Mouse (Mus musculus) midbrain, embryonic 13.5 days (tissue): ENCODE results near the gene Nhlh1. TPM values are rescaled to one million over a fixed set of nuclear protein-coding genes. Genes with fewer than 3 reads are reported as not detected.

Experiments used
- ATAC-seq: fragments of 200-750 bp; cut with Nextera tagmentation; 2 replicates; pipeline ENCODE4 v1.8.0; 2017; ENCODE audit warnings: mild to moderate bottlenecking, moderate TSS enrichment, moderate library complexity
- H3K27ac ChIP-seq: fragments of 300-500 bp; sonication (generic); 2 replicates; pipeline ENCODE4 v1.5.1; 2015; ENCODE audit warnings: inconsistent platforms, mild to moderate bottlenecking, moderate library complexity
- H3K27me3 ChIP-seq: fragments of 300-500 bp; sonication (generic); 2 replicates; pipeline ENCODE4 v1.6.1; 2015; ENCODE audit warnings: mild to moderate bottlenecking, inconsistent platforms
- H3K36me3 ChIP-seq: fragments of 300-500 bp; sonication (generic); 2 replicates; pipeline ENCODE4 v1.6.1; 2015; ENCODE audit warnings: mild to moderate bottlenecking, inconsistent platforms
- H3K4me1 ChIP-seq: fragments of 300-500 bp; sonication (generic); replicated peaks from 2 replicates; pipeline ENCODE4 v1.6.1; 2015; ENCODE audit warnings: inconsistent platforms
- H3K4me2 ChIP-seq: fragments of 300-500 bp; sonication (generic); replicated peaks from 2 replicates; pipeline ENCODE4 v1.6.1; 2015; ENCODE audit warnings: moderate library complexity, mild to moderate bottlenecking, inconsistent platforms
- H3K4me3 ChIP-seq: fragments of 300-500 bp; sonication (generic); replicated peaks from 2 replicates; pipeline ENCODE4 v1.5.1; 2015; ENCODE audit warnings: mild to moderate bottlenecking, inconsistent platforms
- H3K9ac ChIP-seq: fragments of 300-500 bp; sonication (generic); replicated peaks from 2 replicates; pipeline ENCODE4 v1.6.1; 2015; ENCODE audit warnings: mild to moderate bottlenecking, inconsistent platforms
- H3K9me3 ChIP-seq: fragments of 300-500 bp; sonication (generic); 2 replicates; pipeline ENCODE4 v1.6.1; 2016; ENCODE audit warnings: mild to moderate bottlenecking, inconsistent platforms
- whole genome bisulfite sequencing: fragments of 180-500 bp; shearing (Covaris S2); methylation state at CpG from one replicate; pipeline ENCODE4 v1.1.7; 2015; 5-methylcytosine and 5-hydroxymethylcytosine counted together
- polyA plus RNA-seq: library from polyadenylated mRNA; unstranded; fragments of >200 nt; fragmentation: Nextera tagmentation; extraction: Ambion mirVana; gene quantifications from 2 replicates; pipeline ENCODE4 v1.2.1, GENCODE M21; 2015

The Nhlh1 gene
- polyA plus RNA-seq, 1 experiment from 2014 or later, result 8.9 TPM

DNA sequence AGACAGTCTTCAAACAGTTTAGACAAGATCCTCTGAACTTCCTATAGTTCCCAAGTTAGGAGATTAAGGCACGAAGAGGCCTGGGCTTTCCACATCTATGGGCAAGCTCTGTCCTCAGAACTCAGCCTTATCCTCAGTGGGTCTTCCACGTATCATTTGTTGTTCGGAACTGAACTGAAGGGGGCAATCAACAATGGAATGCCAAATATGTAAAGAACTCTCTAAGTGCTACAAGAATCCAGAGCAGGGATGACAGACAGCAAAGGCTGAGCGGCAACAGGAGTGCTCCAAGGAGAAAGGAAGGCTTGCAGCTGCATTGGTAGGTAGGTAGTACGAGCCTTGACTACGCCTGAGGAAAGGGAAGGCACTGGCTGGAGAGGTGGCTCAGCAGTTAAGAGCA is 12.9 kb upstream of the Nhlh1 start:
- no peak overlapping the region for H3K9ac ChIP-seq
- 78% methylated on average over 6 of the region's 6 CpGs for WGBS
- no peak overlapping the region for H3K27ac ChIP-seq
- no peak overlapping the region for H3K4me3 ChIP-seq
- no peaks in the 10 kb centered on the region for H3K27me3 ChIP-seq
- peaks cover 100% of the 10 kb centered on the region for H3K36me3 ChIP-seq
- ATAC-seq, result no peak
- H3K9me3 ChIP-seq, result no peaks in the 10 kb centered on the region
- H3K4me2 ChIP-seq, result no peak overlapping the region
- peaks cover 2% of the 10 kb centered on the region for H3K4me1 ChIP-seq

- no peak overlapping the region for H3K4me3 ChIP-seq
- H3K27ac ChIP-seq, result peak overlapping the region; percentile 78
- 50% methylated on average over 13 of the region's 13 CpGs for WGBS
- no peaks in the 10 kb centered on the region for H3K9me3 ChIP-seq
- H3K36me3 ChIP-seq, result peaks cover 56% of the 10 kb centered on the region
- peak overlapping the region; percentile 28; the same call in 1 of the 2 replicates for H3K9ac ChIP-seq
- no peaks in the 10 kb centered on the region for H3K27me3 ChIP-seq
- H3K4me1 ChIP-seq, result peaks cover 43% of the 10 kb centered on the region
- peak; percentile 63 for ATAC-seq
- H3K4me2 ChIP-seq, result no peak overlapping the region
Observed at GRCm38 (mm10) chr1:172064613-172065141, 7.3 kb upstream of the Nhlh1 start.

GRCm38 (mm10) chr1:172063291-172064023 is 6.1 kb upstream of the Nhlh1 start:
- no peak overlapping the region for H3K4me2 ChIP-seq
- WGBS, result 70% methylated on average over 4 of the region's 4 CpGs
- H3K27ac ChIP-seq, result 0 out of 2 replicates have a peak overlapping the region, but pooled peaks have one; percentile 4
- ATAC-seq, result no peak
- H3K27me3 ChIP-seq, result no peaks in the 10 kb centered on the region
- peaks cover 44% of the 10 kb centered on the region for H3K36me3 ChIP-seq
- H3K9ac ChIP-seq, result no peak overlapping the region
- H3K4me1 ChIP-seq, result peaks cover 55% of the 10 kb centered on the region
- no peaks in the 10 kb centered on the region for H3K9me3 ChIP-seq
- H3K4me3 ChIP-seq, result no peak overlapping the region

DNA sequence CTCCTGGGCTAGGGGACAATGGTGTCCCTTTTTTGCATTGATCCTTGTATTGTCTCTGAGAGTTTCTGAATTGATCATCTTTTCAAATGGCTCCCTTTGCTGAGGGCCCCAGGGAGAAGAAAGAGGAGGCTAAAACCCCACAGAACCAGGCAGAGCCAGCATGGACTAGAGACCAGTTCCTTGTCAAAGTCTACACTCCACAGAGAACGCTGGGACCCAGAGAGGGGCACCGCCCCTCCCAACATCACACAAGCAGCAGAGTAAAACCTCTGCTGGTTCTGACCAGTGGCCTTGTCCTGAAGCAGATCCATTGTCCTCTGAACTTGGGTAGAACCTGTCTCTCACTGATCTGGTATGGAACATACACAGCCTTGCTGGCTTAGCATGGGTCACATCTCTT is 4.7 kb upstream of the Nhlh1 start:
- Histone ChIP-seq H3K4me1 (peaks cover 69% of the 10 kb centered on the region), H3K4me2 (no peak overlapping the region), H3K4me3 (no peak overlapping the region), H3K36me3 (peaks cover 30% of the 10 kb centered on the region), H3K27ac (peak overlapping the region; percentile 82), H3K27me3 (no peaks in the 10 kb centered on the region), H3K9me3 (no peaks in the 10 kb centered on the region), H3K9ac (no peak overlapping the region)
- 83% methylated on average over 2 of the region's 2 CpGs for WGBS
- ATAC-seq, result no peak

- no peak overlapping the region for H3K9ac ChIP-seq
- no peak overlapping the region for H3K4me2 ChIP-seq
- H3K27ac ChIP-seq, result peak overlapping the region; percentile 82
- peaks cover 77% of the 10 kb centered on the region for H3K4me1 ChIP-seq
- no peaks in the 10 kb centered on the region for H3K9me3 ChIP-seq
- peaks cover 21% of the 10 kb centered on the region for H3K36me3 ChIP-seq
- ATAC-seq, result peak; percentile 37
- 16% methylated on average over 8 of the region's 8 CpGs for WGBS
- H3K27me3 ChIP-seq, result peaks cover 2% of the 10 kb centered on the region; the same call in 1 of the 2 replicates
- H3K4me3 ChIP-seq, result no peak overlapping the region
Observed at GRCm38 (mm10) chr1:172061217-172061616, 3.8 kb upstream of the Nhlh1 start.

DNA sequence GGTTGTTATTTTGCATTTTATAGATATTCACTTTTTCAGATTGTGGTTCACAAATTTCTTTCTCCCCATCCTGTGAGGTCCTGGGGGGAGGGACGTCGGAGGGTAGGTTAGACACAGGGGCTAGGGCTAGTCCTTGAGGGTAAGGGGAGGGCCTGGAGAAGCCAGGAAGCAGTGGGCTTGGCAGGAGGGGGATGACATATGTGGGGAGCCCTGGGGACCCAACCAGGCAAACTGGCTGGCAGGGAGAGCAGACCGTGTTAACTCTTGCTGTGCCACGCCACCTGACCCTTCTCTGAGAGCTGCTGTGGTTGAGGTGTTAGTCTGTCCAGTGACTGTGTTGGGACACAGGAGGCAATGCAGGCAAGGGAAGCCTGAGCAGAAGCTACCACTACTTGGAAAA is 3.3 kb upstream of the Nhlh1 start:
- H3K9me3 ChIP-seq, result no peaks in the 10 kb centered on the region
- H3K27me3 ChIP-seq, result peaks cover 7% of the 10 kb centered on the region; the same call in 1 of the 2 replicates
- H3K27ac ChIP-seq, result peak overlapping the region; percentile 82
- no peak overlapping the region for H3K9ac ChIP-seq
- peak; percentile 35 for ATAC-seq
- WGBS, result 38% methylated on average over 4 of the region's 4 CpGs
- peaks cover 82% of the 10 kb centered on the region for H3K4me1 ChIP-seq
- no peak overlapping the region for H3K4me3 ChIP-seq
- H3K36me3 ChIP-seq, result peaks cover 16% of the 10 kb centered on the region
- H3K4me2 ChIP-seq, result no peak overlapping the region

GRCm38 (mm10) chr1:172058874-172059273 is 1.5 kb upstream of the Nhlh1 start:
- H3K9me3 ChIP-seq, result no peaks in the 10 kb centered on the region
- H3K9ac ChIP-seq, result no peak overlapping the region
- 43% methylated on average over 7 of the region's 7 CpGs for WGBS
- peak; percentile 2; the same call in 1 of the 2 replicates for ATAC-seq
- H3K4me3 ChIP-seq, result no peak overlapping the region
- no peaks in the 10 kb centered on the region for H3K36me3 ChIP-seq
- H3K4me1 ChIP-seq, result peaks cover 81% of the 10 kb centered on the region
- peak overlapping the region; percentile 81 for H3K27ac ChIP-seq
- H3K4me2 ChIP-seq, result peak overlapping the region; percentile 27
- peaks cover 12% of the 10 kb centered on the region; the same call in 1 of the 2 replicates for H3K27me3 ChIP-seq

- H3K9ac ChIP-seq, result 0 out of 2 replicates have a peak overlapping the region, but pooled peaks have one; percentile 14
- H3K27me3 ChIP-seq, result peaks cover 12% of the 10 kb centered on the region; the same call in 1 of the 2 replicates
- H3K27ac ChIP-seq, result peak overlapping the region; percentile 81
- H3K36me3 ChIP-seq, result no peaks in the 10 kb centered on the region
- 35% methylated on average over 6 of the region's 6 CpGs for WGBS
- H3K4me3 ChIP-seq, result no peak overlapping the region
- peaks cover 83% of the 10 kb centered on the region for H3K4me1 ChIP-seq
- ATAC-seq, result peak; percentile 9; the same call in 1 of the 2 replicates
- no peaks in the 10 kb centered on the region for H3K9me3 ChIP-seq
- H3K4me2 ChIP-seq, result peak overlapping the region; percentile 27
Observed at GRCm38 (mm10) chr1:172058321-172058720, 948 bp upstream of the Nhlh1 start.

DNA sequence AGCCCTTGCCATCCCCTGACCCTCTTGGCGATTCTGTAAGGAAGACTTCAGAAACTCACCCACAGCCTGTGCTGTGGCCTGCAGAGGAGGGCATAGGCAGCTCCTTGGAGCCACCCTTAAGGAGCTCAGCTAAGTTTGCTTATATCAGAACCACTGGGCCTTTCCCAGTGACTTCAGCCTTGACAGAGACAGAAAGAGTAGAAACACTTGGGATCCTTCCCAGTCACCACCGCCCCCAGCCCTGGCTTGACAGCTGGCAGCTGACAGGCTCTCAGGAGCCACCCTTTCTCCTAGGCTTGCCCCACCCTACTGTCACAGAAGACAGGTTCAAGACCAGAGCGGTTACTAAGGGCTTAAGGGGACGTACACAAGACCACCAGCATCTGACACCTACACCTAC is 1.1 kb downstream of the Nhlh1 start:
- peak overlapping the region; percentile 29 for H3K9ac ChIP-seq
- peak overlapping the region; percentile 49 for H3K4me3 ChIP-seq
- H3K9me3 ChIP-seq, result no peaks in the 10 kb centered on the region
- H3K4me2 ChIP-seq, result peak overlapping the region; percentile 81
- H3K36me3 ChIP-seq, result no peaks in the 10 kb centered on the region
- H3K4me1 ChIP-seq, result peaks cover 78% of the 10 kb centered on the region
- WGBS, result 67% methylated on average over 4 of the region's 4 CpGs
- H3K27me3 ChIP-seq, result peaks cover 12% of the 10 kb centered on the region; the same call in 1 of the 2 replicates
- no peak overlapping the region for H3K27ac ChIP-seq
- ATAC-seq, result no peak

GRCm38 (mm10) chr1:172053541-172054440 is 3.6 kb downstream of the Nhlh1 start:
- peak overlapping the region; percentile 49 for H3K4me3 ChIP-seq
- peak overlapping the region; percentile 72 for H3K9ac ChIP-seq
- H3K27ac ChIP-seq, result peak overlapping the region; percentile 62
- ATAC-seq, result peak; percentile 9; the same call in 1 of the 2 replicates
- H3K27me3 ChIP-seq, result peaks cover 12% of the 10 kb centered on the region; the same call in 1 of the 2 replicates
- peaks cover 68% of the 10 kb centered on the region for H3K4me1 ChIP-seq
- no peaks in the 10 kb centered on the region for H3K9me3 ChIP-seq
- peak overlapping the region; percentile 81 for H3K4me2 ChIP-seq
- H3K36me3 ChIP-seq, result no peaks in the 10 kb centered on the region
- 2% methylated on average over 42 of the region's 42 CpGs for WGBS

GRCm38 (mm10) chr1:172052766-172053279 is 4.5 kb downstream of the Nhlh1 start:
- H3K9me3 ChIP-seq, result no peaks in the 10 kb centered on the region
- WGBS, result 11% methylated on average over 10 of the region's 10 CpGs
- peak overlapping the region; percentile 72; the same call in 1 of the 2 replicates for H3K9ac ChIP-seq
- peak overlapping the region; percentile 49 for H3K4me3 ChIP-seq
- H3K36me3 ChIP-seq, result no peaks in the 10 kb centered on the region
- H3K27me3 ChIP-seq, result peaks cover 12% of the 10 kb centered on the region; the same call in 1 of the 2 replicates
- H3K4me2 ChIP-seq, result peak overlapping the region; percentile 81
- H3K4me1 ChIP-seq, result peaks cover 68% of the 10 kb centered on the region
- H3K27ac ChIP-seq, result no peak overlapping the region
- no peak for ATAC-seq
